Mouse (Mus musculus) brown adipose tissue, adult 24 weeks (tissue): ENCODE measurements around the gene Tmem238l. TPM values are rescaled to one million over a fixed set of nuclear protein-coding genes. Genes with fewer than 3 reads are reported as not detected.
A peak's percentile ranks its signal among the peaks of the same experiment; 100 is the strongest.

Experiments
- H3K27ac ChIP-seq: fragments of 200-500 bp; replicated peaks from 2 replicates; pipeline ENCODE4 v1.5.1; 2012; ENCODE audit warnings: low read depth, mild to moderate bottlenecking, low read length
- H3K4me1 ChIP-seq: fragments of 200-500 bp; 2 replicates; pipeline ENCODE4 v1.6.1; 2012; ENCODE audit warnings: low read length, mixed read lengths; ENCODE audit not compliant: control insufficient read depth, insufficient read depth, insufficient read length
- H3K4me3 ChIP-seq: fragments of 200-500 bp; 2 replicates; pipeline ENCODE4 v1.5.1; 2012; ENCODE audit warnings: low read depth, mild to moderate bottlenecking, low read length, moderate library complexity; ENCODE audit not compliant: insufficient read depth
- polyA plus RNA-seq: library from polyadenylated mRNA; stranded (reverse); fragments of >200 nt; gene quantifications from 2 replicates; pipeline ENCODE4 v1.2.4, GENCODE M21; 2012; ENCODE audit not compliant: missing spikeins, insufficient read depth, insufficient read length

Tmem238l gene
- polyA plus RNA-seq, 1 experiment, result not detected

GRCm38 (mm10) chr11:66961447-66962176, 5.2 kb downstream of the Tmem238l start:
- no peak overlapping the region for H3K4me3 ChIP-seq
- H3K27ac ChIP-seq, result no peak overlapping the region
- no peaks in the 10 kb centered on the region for H3K4me1 ChIP-seq

- H3K27ac ChIP-seq, result no peak overlapping the region
- H3K4me3 ChIP-seq, result no peak overlapping the region
- H3K4me1 ChIP-seq, result no peaks in the 10 kb centered on the region
These were observed 7.0 kb downstream of the Tmem238l start for GRCm38 (mm10) chr11:66963462-66963861.

GRCm38 (mm10) chr11:66966500-66967116, 10.2 kb downstream of the Tmem238l start:
- no peaks in the 10 kb centered on the region for H3K4me1 ChIP-seq
- H3K27ac ChIP-seq, result no peak overlapping the region
- H3K4me3 ChIP-seq, result no peak overlapping the region

- H3K4me3 ChIP-seq, result no peak overlapping the region
- no peaks in the 10 kb centered on the region for H3K4me1 ChIP-seq
- H3K27ac ChIP-seq, result no peak overlapping the region
These were observed 12.1 kb downstream of the Tmem238l start for GRCm38 (mm10) chr11:66968575-66968974.

GRCm38 (mm10) chr11:66973507-66973906, 17.1 kb downstream of the Tmem238l start:
- H3K4me1 ChIP-seq, result no peaks in the 10 kb centered on the region
- no peak overlapping the region for H3K27ac ChIP-seq
- no peak overlapping the region for H3K4me3 ChIP-seq

GRCm38 (mm10) chr11:66975606-66976330, 19.3 kb downstream of the Tmem238l start:
- Histone ChIP-seq H3K4me1 (no peaks in the 10 kb centered on the region), H3K4me3 (no peak overlapping the region), H3K27ac (no peak overlapping the region)

GRCm38 (mm10) chr11:66981336-66982115, 25.1 kb downstream of the Tmem238l start:
- no peaks in the 10 kb centered on the region for H3K4me1 ChIP-seq
- no peak overlapping the region for H3K27ac ChIP-seq
- H3K4me3 ChIP-seq, result no peak overlapping the region

- Histone ChIP-seq H3K4me1 (no peaks in the 10 kb centered on the region), H3K27ac (no peak overlapping the region), H3K4me3 (no peak overlapping the region)
These were observed 26.4 kb downstream of the Tmem238l start for GRCm38 (mm10) chr11:66982794-66983193.

GRCm38 (mm10) chr11:66983422-66984164, 27.2 kb downstream of the Tmem238l start:
- no peaks in the 10 kb centered on the region for H3K4me1 ChIP-seq
- no peak overlapping the region for H3K27ac ChIP-seq
- H3K4me3 ChIP-seq, result no peak overlapping the region

- no peaks in the 10 kb centered on the region for H3K4me1 ChIP-seq
- no peak overlapping the region for H3K27ac ChIP-seq
- peak overlapping the region; percentile 56 for H3K4me3 ChIP-seq
These were observed 28.0 kb downstream of the Tmem238l start for GRCm38 (mm10) chr11:66984165-66985135.

GRCm38 (mm10) chr11:66985136-66985702, 28.8 kb downstream of the Tmem238l start:
- H3K27ac ChIP-seq, result no peak overlapping the region
- no peaks in the 10 kb centered on the region for H3K4me1 ChIP-seq
- peak overlapping the region; percentile 56 for H3K4me3 ChIP-seq

- H3K4me3 ChIP-seq, result no peak overlapping the region
- no peaks in the 10 kb centered on the region for H3K4me1 ChIP-seq
- no peak overlapping the region for H3K27ac ChIP-seq
These were observed 35.7 kb downstream of the Tmem238l start for GRCm38 (mm10) chr11:66992150-66992549.

- Histone ChIP-seq H3K4me1 (peaks cover 3% of the 10 kb centered on the region; the same call in 1 of the 2 replicates), H3K4me3 (no peak overlapping the region), H3K27ac (no peak overlapping the region)
These were observed 37.2 kb downstream of the Tmem238l start for GRCm38 (mm10) chr11:66993674-66994073.
